Mouse (Mus musculus): ENCODE measurements around the gene Ccdc93.

GRCm38 (mm10) chr1:121388312-121388711, 42.5 kb upstream of the Ccdc93 start:
- TF ChIP-seq POLR2A (IDR thresholded peaks at IDR 0.05; ENCODE audit: low read depth, low read length): no peak
- TF ChIP-seq CTCF (conservative IDR thresholded peaks at IDR 0.05; ENCODE audit: insufficient read depth, insufficient read length, low read depth, low read length): no peak

All from kidney, adult 2 months (tissue).